Mouse (Mus musculus): ENCODE data around the gene Xndc1. TPM values are rescaled to one million over a fixed set of nuclear protein-coding genes. Genes with fewer than 3 reads are reported as not detected.
"Not testable (repeated sequence)": the region's sequence is repeated elsewhere in the genome, so short reads cannot be mapped to it uniquely, and the experiment has no call there.

Xndc1 gene
- 22.0 and 27.1 TPM in 2 replicates for polyA plus RNA-seq (2015; fragmentation: Nextera tagmentation; extraction: Ambion mirVana)

GRCm38 (mm10) chr7:102065046-102065891, at the start of gene Xndc1, which contains the start of the genes Rnf121 and Xntrpc:
Gene Xndc1 (plus strand): TSS chr7:102065511.
Gene Rnf121 (minus strand): TSS chr7:102065469.
Gene Xntrpc (plus strand): TSS chr7:102065713.
- peak; percentile 99 for ATAC-seq (ENCODE audit: low read depth)
- Histone ChIP-seq H3K4me1 (replicated peaks) (peaks cover 37% of the 10 kb centered on the region), H3K9me3 (no peaks in the 10 kb centered on the region), H3K9ac (peak within 1 kb of the TSS; percentile 83), H3K4me2 (peak within 1 kb of the TSS; percentile 84), H3K36me3 (no peaks in the 10 kb centered on the region), H3K27me3 (no peaks in the 10 kb centered on the region), H3K27ac (replicated peaks) (peak within 1 kb of the TSS; percentile 81), H3K4me3 (peak within 1 kb of the TSS; percentile 63)
- WGBS: under 1% methylated on average over 56 of the region's 56 CpGs

- Histone ChIP-seq H3K27me3 (no peaks in the 10 kb centered on the region), H3K36me3 (peaks cover 97% of the 10 kb centered on the region)
These were observed 48.4 kb upstream of the Xndc1 start for GRCm38 (mm10) chr7:102016936-102017335.

GRCm38 (mm10) chr7:102017452-102017851, 47.9 kb upstream of the Xndc1 start:
- 96% methylated on average over 5 of the region's 5 CpGs for WGBS
- Histone ChIP-seq H3K4me1 (replicated peaks) (no peaks in the 10 kb centered on the region), H3K36me3 (peaks cover 97% of the 10 kb centered on the region), H3K9me3 (no peaks in the 10 kb centered on the region), H3K4me2 (no peak overlapping the region), H3K27ac (replicated peaks) (no peak overlapping the region), H3K4me3 (no peak overlapping the region), H3K9ac (no peak overlapping the region), H3K27me3 (no peaks in the 10 kb centered on the region)
- no peak for ATAC-seq (ENCODE audit: low read depth)

More at GRCm38 (mm10) chr7:102016936-102017335, 48.4 kb upstream of the Xndc1 start:
- WGBS: 90% methylated on average over 4 of the region's 4 CpGs
- H3K9me3 ChIP-seq: no peaks in the 10 kb centered on the region
- no peak for ATAC-seq (ENCODE audit: low read depth)
- no peak overlapping the region for H3K9ac ChIP-seq
- no peak overlapping the region for H3K4me2 ChIP-seq
- H3K4me1 ChIP-seq (replicated peaks): no peaks in the 10 kb centered on the region
- H3K27ac ChIP-seq (replicated peaks): no peak overlapping the region
- no peak overlapping the region for H3K4me3 ChIP-seq

- ATAC-seq (ENCODE audit: low read depth): no peak
- H3K4me1 ChIP-seq (replicated peaks): no peaks in the 10 kb centered on the region
- H3K9me3 ChIP-seq: no peaks in the 10 kb centered on the region
- H3K4me3 ChIP-seq: no peak overlapping the region
- H3K9ac ChIP-seq: no peak overlapping the region
- H3K27me3 ChIP-seq: no peaks in the 10 kb centered on the region
- H3K4me2 ChIP-seq: no peak overlapping the region
- peaks cover 97% of the 10 kb centered on the region for H3K36me3 ChIP-seq
- 86% methylated on average over 7 of the region's 7 CpGs for WGBS
- no peak overlapping the region for H3K27ac ChIP-seq (replicated peaks)
These were observed 47.3 kb upstream of the Xndc1 start for GRCm38 (mm10) chr7:102018034-102018433.

GRCm38 (mm10) chr7:102018590-102018989, 46.7 kb upstream of the Xndc1 start, which contains the start of gene Il18bp:
Gene Il18bp (minus strand): TSS chr7:102018690.
- Histone ChIP-seq H3K4me3 (no peak within 1 kb of the TSS), H3K27ac (replicated peaks) (no peak within 1 kb of the TSS), H3K4me1 (replicated peaks) (no peaks in the 10 kb centered on the region), H3K27me3 (no peaks in the 10 kb centered on the region), H3K9me3 (no peaks in the 10 kb centered on the region), H3K36me3 (peaks cover 97% of the 10 kb centered on the region), H3K9ac (no peak within 1 kb of the TSS), H3K4me2 (no peak within 1 kb of the TSS)
- WGBS: 92% methylated on average over 3 of the region's 3 CpGs
- ATAC-seq (ENCODE audit: low read depth): no peak

GRCm38 (mm10) chr7:102019362-102019761, 45.9 kb upstream of the Xndc1 start:
- no peaks in the 10 kb centered on the region for H3K27me3 ChIP-seq
- no peaks in the 10 kb centered on the region for H3K9me3 ChIP-seq
- 70% methylated on average over 3 of the region's 3 CpGs for WGBS
- H3K4me3 ChIP-seq: no peak overlapping the region
- no peaks in the 10 kb centered on the region for H3K4me1 ChIP-seq (replicated peaks)
- ATAC-seq (ENCODE audit: low read depth): no peak
- no peak overlapping the region for H3K9ac ChIP-seq
- no peak overlapping the region for H3K27ac ChIP-seq (replicated peaks)
- peaks cover 97% of the 10 kb centered on the region for H3K36me3 ChIP-seq
- H3K4me2 ChIP-seq: no peak overlapping the region

GRCm38 (mm10) chr7:102020934-102021333, 44.4 kb upstream of the Xndc1 start:
- H3K9me3 ChIP-seq; H3K27me3 ChIP-seq; H3K4me3 ChIP-seq; H3K4me2 ChIP-seq; H3K27ac ChIP-seq (replicated peaks); H3K9ac ChIP-seq; H3K4me1 ChIP-seq (replicated peaks): not testable (repeated sequence)
- WGBS: 71% methylated on average over 2 of the region's 2 CpGs
- H3K36me3 ChIP-seq: peaks cover 96% of the 10 kb centered on the region
- 0 out of 2 replicates have a peak, but pooled peaks have one; percentile 26 for ATAC-seq (ENCODE audit: low read depth)

- ATAC-seq (ENCODE audit: low read depth): no peak
- Histone ChIP-seq H3K9ac (no peak overlapping the region), H3K4me2 (no peak overlapping the region), H3K36me3 (peaks cover 89% of the 10 kb centered on the region), H3K27ac (replicated peaks) (no peak overlapping the region), H3K4me1 (replicated peaks) (no peaks in the 10 kb centered on the region), H3K27me3 (no peaks in the 10 kb centered on the region), H3K9me3 (no peaks in the 10 kb centered on the region), H3K4me3 (no peak overlapping the region)
- 96% methylated on average over 9 of the region's 9 CpGs for WGBS
These were observed 41.5 kb upstream of the Xndc1 start for GRCm38 (mm10) chr7:102023821-102024220.

- no peak overlapping the region for H3K4me2 ChIP-seq
- ATAC-seq (ENCODE audit: low read depth): no peak
- WGBS: 80% methylated on average over 2 of the region's 2 CpGs
- H3K4me3 ChIP-seq: no peak overlapping the region
- peaks cover 86% of the 10 kb centered on the region for H3K36me3 ChIP-seq
- no peak overlapping the region for H3K9ac ChIP-seq
- H3K9me3 ChIP-seq: no peaks in the 10 kb centered on the region
- no peaks in the 10 kb centered on the region for H3K27me3 ChIP-seq
- no peak overlapping the region for H3K27ac ChIP-seq (replicated peaks)
- no peaks in the 10 kb centered on the region for H3K4me1 ChIP-seq (replicated peaks)
These were observed 39.9 kb upstream of the Xndc1 start for GRCm38 (mm10) chr7:102025187-102026119.

GRCm38 (mm10) chr7:102034904-102035303, 30.4 kb upstream of the Xndc1 start:
- Histone ChIP-seq H3K4me3 (no peak overlapping the region), H3K9ac (no peak overlapping the region), H3K27me3 (no peaks in the 10 kb centered on the region), H3K4me1 (replicated peaks) (no peaks in the 10 kb centered on the region), H3K36me3 (peaks cover 96% of the 10 kb centered on the region), H3K4me2 (no peak overlapping the region), H3K9me3 (no peaks in the 10 kb centered on the region), H3K27ac (replicated peaks) (no peak overlapping the region)
- 94% methylated on average over 1 of the region's 1 CpGs for WGBS
- no peak for ATAC-seq (ENCODE audit: low read depth)

GRCm38 (mm10) chr7:102035534-102035933, 29.8 kb upstream of the Xndc1 start:
- H3K36me3 ChIP-seq: peaks cover 98% of the 10 kb centered on the region
- no peaks in the 10 kb centered on the region for H3K9me3 ChIP-seq
- H3K4me3 ChIP-seq: no peak overlapping the region
- WGBS: 96% methylated on average over 2 of the region's 2 CpGs
- H3K27ac ChIP-seq (replicated peaks): no peak overlapping the region
- no peak overlapping the region for H3K9ac ChIP-seq
- no peaks in the 10 kb centered on the region for H3K27me3 ChIP-seq
- no peaks in the 10 kb centered on the region for H3K4me1 ChIP-seq (replicated peaks)
- no peak for ATAC-seq (ENCODE audit: low read depth)
- no peak overlapping the region for H3K4me2 ChIP-seq

- Histone ChIP-seq H3K9ac (no peak overlapping the region), H3K36me3 (peaks cover 95% of the 10 kb centered on the region), H3K4me1 (replicated peaks) (no peaks in the 10 kb centered on the region), H3K9me3 (no peaks in the 10 kb centered on the region), H3K4me2 (no peak overlapping the region), H3K4me3 (no peak overlapping the region), H3K27me3 (no peaks in the 10 kb centered on the region), H3K27ac (replicated peaks) (no peak overlapping the region)
- ATAC-seq (ENCODE audit: low read depth): no peak
- WGBS: 93% methylated on average over 3 of the region's 3 CpGs
These were observed 28.0 kb upstream of the Xndc1 start for GRCm38 (mm10) chr7:102037318-102037717.

Measured in neural tube, embryonic 13.5 days (tissue).